Mouse (Mus musculus) heart, embryonic 15.5 days (tissue): Measurements from ENCODE around the gene Tmem220. TPM values are rescaled to one million over a fixed set of nuclear protein-coding genes. Genes with fewer than 3 reads are reported as not detected.
"Not testable (repeated sequence)": the region's sequence is repeated elsewhere in the genome, so short reads cannot be mapped to it uniquely, and the experiment has no call there.

Source experiments
- ATAC-seq: fragments of 200-750 bp; cut with Nextera tagmentation; replicated peaks from 2 replicates; pipeline ENCODE4 v1.8.0; 2017; ENCODE audit warnings: low read depth, moderate TSS enrichment; ENCODE audit not compliant: insufficient number of reproducible peaks, insufficient read depth, low FRiP score
- H3K27ac ChIP-seq: fragments of 300-500 bp; sonication (generic); 2 replicates; pipeline ENCODE4 v1.5.1; 2015; ENCODE audit warnings: mild to moderate bottlenecking, inconsistent platforms
- H3K27me3 ChIP-seq: fragments of 300-500 bp; sonication (generic); 2 replicates; pipeline ENCODE4 v1.6.1; 2015; ENCODE audit warnings: inconsistent platforms
- H3K36me3 ChIP-seq: fragments of 300-500 bp; sonication (generic); 2 replicates; pipeline ENCODE4 v1.6.1; 2015; ENCODE audit warnings: mild to moderate bottlenecking, inconsistent platforms
- H3K4me1 ChIP-seq: fragments of 300-500 bp; sonication (generic); replicated peaks from 2 replicates; pipeline ENCODE4 v1.6.1; 2015; ENCODE audit warnings: inconsistent platforms
- H3K4me2 ChIP-seq: fragments of 300-500 bp; sonication (generic); 2 replicates; pipeline ENCODE4 v1.6.1; 2015; ENCODE audit warnings: inconsistent platforms, mild to moderate bottlenecking, moderate library complexity
- H3K4me3 ChIP-seq: fragments of 300-500 bp; sonication (generic); 2 replicates; pipeline ENCODE4 v1.5.1; 2015; ENCODE audit warnings: mild to moderate bottlenecking, inconsistent platforms
- H3K9ac ChIP-seq: fragments of 300-500 bp; sonication (generic); 2 replicates; pipeline ENCODE4 v1.6.1; 2015; ENCODE audit warnings: mild to moderate bottlenecking, inconsistent platforms
- H3K9me3 ChIP-seq: fragments of 300-500 bp; sonication (generic); replicated peaks from 2 replicates; pipeline ENCODE4 v1.6.1; 2016; ENCODE audit warnings: inconsistent platforms
- WGBS: fragments of 180-500 bp; shearing (Covaris S2); methylation state at CpG from one replicate; pipeline ENCODE4 v1.1.7; 2015; ENCODE audit warnings: mixed read lengths; 5-methylcytosine and 5-hydroxymethylcytosine counted together
- polyA plus RNA-seq: library from polyadenylated mRNA; unstranded; fragments of >200 nt; fragmentation: Nextera tagmentation; extraction: Ambion mirVana; gene quantifications from 2 replicates; pipeline ENCODE4 v1.2.1, GENCODE M21; 2015

Gene Tmem220
- polyA plus RNA-seq, 1 experiment from 2014 or later: 1.2 TPM

DNA sequence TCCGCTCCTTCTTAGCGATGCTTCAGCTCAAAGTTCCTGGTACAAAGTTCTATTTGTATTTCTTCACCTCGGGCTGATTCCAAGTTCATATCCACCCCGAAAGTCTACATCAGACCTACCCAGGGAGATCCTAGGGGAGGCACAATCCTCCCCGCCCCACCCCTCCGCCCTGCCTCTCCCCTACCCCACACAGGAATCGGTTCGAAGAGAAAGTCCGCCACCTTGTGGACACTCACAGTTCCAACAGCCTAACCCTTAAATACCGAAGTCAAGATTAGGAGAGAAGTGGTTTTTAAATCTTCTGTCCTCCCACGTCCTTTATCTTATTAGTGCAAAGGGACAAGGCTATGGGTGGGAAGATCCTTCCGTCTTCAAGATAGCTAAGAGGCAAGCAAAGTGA is 4.0 kb upstream of the Tmem220 start:
- 2% methylated on average over 12 of the region's 12 CpGs for WGBS
- H3K27me3 ChIP-seq: peaks cover 17% of the 10 kb centered on the region; the same call in 1 of the 2 replicates
- H3K4me1 ChIP-seq: peaks cover 11% of the 10 kb centered on the region
- ATAC-seq: no peak
- H3K27ac ChIP-seq: no peak overlapping the region
- H3K36me3 ChIP-seq: no peaks in the 10 kb centered on the region
- no peak overlapping the region for H3K9ac ChIP-seq
- no peaks in the 10 kb centered on the region for H3K9me3 ChIP-seq
- peak overlapping the region; percentile 29 for H3K4me3 ChIP-seq
- peak overlapping the region; percentile 57 for H3K4me2 ChIP-seq

DNA sequence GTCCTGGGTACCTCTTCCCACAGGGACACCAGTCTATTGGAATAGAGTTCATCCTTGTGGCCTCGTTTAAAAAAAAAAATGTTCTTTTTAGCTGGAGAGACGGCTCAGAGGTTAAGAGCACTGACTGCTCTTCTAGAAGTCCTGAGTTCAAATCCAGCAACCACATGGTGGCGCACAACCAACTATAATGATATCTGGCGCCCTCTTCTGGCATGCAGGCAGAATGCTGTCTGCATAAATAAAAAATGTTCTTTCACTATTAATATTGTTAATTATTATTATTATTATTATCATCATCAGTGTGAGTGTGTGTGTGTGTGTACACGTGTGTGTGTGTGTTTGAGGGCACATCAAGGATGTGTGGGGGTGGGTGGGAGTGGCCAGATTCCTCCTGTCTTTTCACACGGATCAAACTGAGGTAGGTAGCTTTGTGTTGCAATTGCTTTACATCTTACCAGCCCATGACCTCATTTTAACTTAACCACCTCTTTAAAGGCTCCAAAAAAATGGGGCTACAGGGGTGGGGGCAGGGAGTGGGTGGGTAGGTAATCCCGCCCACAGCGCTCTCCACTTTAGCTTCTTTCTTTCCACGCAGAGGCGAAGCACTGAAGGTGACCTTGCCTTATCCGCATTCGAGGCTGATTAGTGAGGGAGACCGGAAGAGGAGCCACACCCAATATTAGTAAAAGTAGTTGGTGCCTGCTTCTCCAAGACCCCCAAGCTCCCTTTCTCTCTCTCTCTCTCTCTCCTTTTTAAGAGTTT is 2.4 kb upstream of the Tmem220 start:
- no peak overlapping the region for H3K4me3 ChIP-seq
- no peak overlapping the region for H3K4me2 ChIP-seq
- H3K4me1 ChIP-seq: peaks cover 11% of the 10 kb centered on the region
- peaks cover 17% of the 10 kb centered on the region; the same call in 1 of the 2 replicates for H3K27me3 ChIP-seq
- no peak overlapping the region for H3K27ac ChIP-seq
- ATAC-seq: no peak
- 72% methylated on average over 13 of the region's 13 CpGs for WGBS
- H3K9ac ChIP-seq: no peak overlapping the region
- H3K9me3 ChIP-seq: no peaks in the 10 kb centered on the region
- no peaks in the 10 kb centered on the region for H3K36me3 ChIP-seq

- not testable (repeated sequence) for H3K9ac ChIP-seq, H3K27ac ChIP-seq, H3K36me3 ChIP-seq, ATAC-seq, H3K9me3 ChIP-seq, H3K4me3 ChIP-seq, H3K4me1 ChIP-seq, H3K4me2 ChIP-seq
- peaks cover 15% of the 10 kb centered on the region; the same call in 1 of the 2 replicates for H3K27me3 ChIP-seq
- WGBS: 13% methylated on average over 1 of the region's 1 CpGs
Measured at GRCm38 (mm10) chr11:67023191-67023590, 1.8 kb upstream of the Tmem220 start.

DNA sequence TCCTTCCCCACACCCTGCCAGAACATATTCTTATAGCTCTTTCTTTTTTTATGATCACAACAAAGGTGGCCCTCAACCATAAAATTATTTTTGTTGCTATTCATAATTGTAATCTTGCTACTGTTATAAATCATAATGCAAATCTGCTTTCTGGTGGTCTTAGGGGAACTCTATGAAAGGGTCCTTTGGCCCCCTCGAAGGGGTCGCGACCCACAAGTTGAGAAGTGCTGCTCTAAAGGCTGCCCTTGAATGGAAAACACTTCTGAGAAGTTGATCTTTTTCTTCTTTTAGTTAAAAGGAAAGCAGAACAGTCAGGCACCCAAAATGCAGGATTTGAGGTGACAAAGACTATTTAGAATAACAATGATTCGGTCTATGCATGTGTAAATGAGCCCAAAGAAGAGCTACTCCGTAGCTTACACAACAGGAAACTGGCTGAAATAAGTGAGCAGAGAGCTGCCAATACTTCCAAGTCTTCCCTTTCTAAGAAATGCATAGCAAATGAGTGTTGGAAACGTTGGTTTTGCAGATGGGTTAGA is 1.1 kb upstream of the Tmem220 start:
- H3K9ac ChIP-seq: no peak overlapping the region
- no peak overlapping the region for H3K4me3 ChIP-seq
- ATAC-seq: no peak
- H3K27me3 ChIP-seq: peaks cover 8% of the 10 kb centered on the region; the same call in 1 of the 2 replicates
- H3K36me3 ChIP-seq: no peaks in the 10 kb centered on the region
- no peak overlapping the region for H3K27ac ChIP-seq
- H3K4me2 ChIP-seq: peak overlapping the region; percentile 89
- 60% methylated on average over 6 of the region's 6 CpGs for WGBS
- H3K4me1 ChIP-seq: peaks cover 7% of the 10 kb centered on the region
- no peaks in the 10 kb centered on the region for H3K9me3 ChIP-seq

DNA sequence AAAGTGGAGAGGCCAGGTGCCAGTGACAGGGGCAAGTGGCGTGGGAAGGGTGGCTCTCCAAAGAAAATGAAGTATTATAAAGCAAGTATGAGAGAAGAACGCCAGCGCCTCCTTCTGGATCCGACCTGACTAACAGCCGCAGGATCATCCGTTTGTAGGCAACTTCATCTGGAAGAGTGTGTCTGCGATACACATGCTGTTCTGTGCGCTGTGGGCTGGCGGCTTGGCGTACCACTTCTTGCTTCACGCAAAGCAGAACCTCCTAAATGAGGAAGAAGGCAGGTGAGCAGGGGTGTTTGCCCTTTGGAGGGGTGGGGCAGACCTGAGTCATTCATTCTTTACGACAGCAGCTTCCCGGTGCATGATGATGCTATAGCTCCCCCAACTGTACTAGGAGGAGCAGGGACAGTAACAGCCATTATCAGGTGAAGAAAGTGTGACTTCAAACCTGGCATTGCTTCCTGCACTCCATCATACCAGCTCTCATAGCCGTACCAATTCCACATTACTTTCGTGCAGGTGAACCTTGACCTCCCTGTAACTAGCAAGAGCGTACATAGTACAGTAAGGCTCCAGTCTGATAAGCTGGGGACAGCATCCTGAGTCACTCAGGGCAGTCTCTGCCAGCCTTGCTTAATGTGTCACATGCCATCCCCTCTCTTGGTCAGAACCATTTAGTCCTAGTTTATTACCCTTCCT is 6.1 kb downstream of the Tmem220 start:
- Histone ChIP-seq H3K27me3 (no peaks in the 10 kb centered on the region), H3K9me3 (no peaks in the 10 kb centered on the region), H3K4me1 (no peaks in the 10 kb centered on the region), H3K36me3 (no peaks in the 10 kb centered on the region), H3K4me2 (no peak overlapping the region), H3K27ac (no peak overlapping the region), H3K4me3 (no peak overlapping the region), H3K9ac (no peak overlapping the region)
- WGBS: 51% methylated on average over 16 of the region's 16 CpGs
- no peak for ATAC-seq

DNA sequence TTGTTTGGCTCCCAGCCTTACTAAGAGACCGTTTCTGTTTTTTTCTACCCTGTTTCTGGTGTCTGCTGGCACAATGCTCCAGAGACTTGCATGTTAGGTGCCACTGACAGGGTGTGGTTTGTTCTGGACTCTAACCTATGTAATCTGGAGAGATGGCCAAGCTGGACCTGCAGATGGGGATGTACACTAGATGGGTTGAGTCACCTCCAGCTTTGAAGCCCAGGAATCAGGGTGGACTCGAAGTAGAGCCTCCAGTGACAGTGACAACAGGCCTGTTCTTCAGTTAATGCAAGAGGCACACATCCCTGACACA is 6.6 kb downstream of the Tmem220 start:
- Histone ChIP-seq H3K4me2 (no peak overlapping the region), H3K27ac (no peak overlapping the region), H3K4me3 (no peak overlapping the region), H3K27me3 (no peaks in the 10 kb centered on the region), H3K9ac (no peak overlapping the region), H3K9me3 (no peaks in the 10 kb centered on the region), H3K36me3 (no peaks in the 10 kb centered on the region; the same call in 1 of the 2 replicates), H3K4me1 (no peaks in the 10 kb centered on the region)
- 51% methylated on average over 2 of the region's 2 CpGs for WGBS
- ATAC-seq: no peak

DNA sequence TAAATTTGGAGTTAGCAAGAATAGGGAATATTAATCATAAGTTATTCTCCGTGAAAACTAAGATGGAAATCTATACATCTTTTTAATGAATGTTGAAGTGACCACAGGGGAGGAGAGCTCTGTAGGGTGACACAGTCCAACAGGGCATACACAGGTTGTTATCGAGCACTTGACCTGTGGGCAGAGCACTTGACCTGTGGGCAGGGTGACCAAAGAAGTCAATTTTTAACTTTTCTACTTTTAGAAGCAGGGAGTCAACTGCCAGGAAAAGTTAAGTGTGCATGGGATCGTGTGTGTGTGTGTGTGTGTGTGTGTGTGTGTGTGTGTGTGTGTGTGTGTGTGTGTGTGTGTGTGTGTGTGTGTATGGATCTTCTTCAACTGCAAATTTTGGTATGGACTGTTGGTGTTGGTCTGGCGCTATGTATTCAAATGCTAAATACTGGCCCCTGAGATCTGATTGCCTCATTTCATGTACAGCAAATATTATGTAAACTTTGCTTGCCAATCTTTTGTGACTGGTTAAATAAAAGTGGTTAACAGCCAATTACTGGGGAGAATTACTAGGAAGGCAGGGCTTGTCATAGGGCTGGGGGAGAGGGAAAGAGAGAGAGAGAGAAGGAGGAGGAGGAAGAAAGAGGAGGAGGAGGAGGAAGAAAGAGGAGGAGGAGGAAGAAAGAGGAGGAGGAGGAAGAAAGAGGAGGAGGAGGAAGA is 10.0 kb downstream of the Tmem220 start:
- whole genome bisulfite sequencing: 60% methylated on average over 4 of the region's 4 CpGs
- Histone ChIP-seq H3K4me3 (no peak overlapping the region), H3K4me1 (no peaks in the 10 kb centered on the region), H3K27ac (no peak overlapping the region), H3K9me3 (no peaks in the 10 kb centered on the region), H3K9ac (no peak overlapping the region), H3K27me3 (no peaks in the 10 kb centered on the region), H3K36me3 (peaks cover 18% of the 10 kb centered on the region; the same call in 1 of the 2 replicates), H3K4me2 (no peak overlapping the region)
- ATAC-seq: no peak

DNA sequence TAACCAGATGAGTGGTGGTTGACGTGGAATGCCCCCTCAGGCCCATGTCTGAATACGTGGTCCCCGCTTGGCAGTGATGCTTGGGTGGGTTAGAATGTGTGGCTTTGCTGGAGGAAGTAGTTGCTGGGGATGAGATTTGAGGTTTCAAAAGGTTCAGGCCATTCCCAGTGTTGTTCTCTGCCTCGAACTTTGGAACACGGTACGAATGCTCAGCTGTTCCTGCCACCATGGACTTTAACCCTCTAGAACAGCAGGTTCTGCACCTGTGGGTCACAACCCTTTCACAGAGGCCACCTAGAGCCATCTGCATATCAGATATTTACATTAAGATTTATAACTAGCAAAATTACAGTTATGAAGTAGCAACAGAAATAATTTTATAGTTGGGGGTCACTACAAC is 11.3 kb downstream of the Tmem220 start:
- Histone ChIP-seq H3K4me3 (no peak overlapping the region), H3K27me3 (no peaks in the 10 kb centered on the region), H3K36me3 (peaks cover 31% of the 10 kb centered on the region; the same call in 1 of the 2 replicates), H3K9ac (no peak overlapping the region), H3K9me3 (no peaks in the 10 kb centered on the region), H3K4me1 (0 out of 2 replicates have a peak, but pooled peaks cover 3% of the 10 kb centered on the region), H3K27ac (no peak overlapping the region), H3K4me2 (no peak overlapping the region)
- 86% methylated on average over 6 of the region's 6 CpGs for WGBS
- ATAC-seq: no peak

- ATAC-seq: no peak
- H3K9ac ChIP-seq: no peak overlapping the region
- H3K27me3 ChIP-seq: no peaks in the 10 kb centered on the region
- H3K36me3 ChIP-seq: peaks cover 33% of the 10 kb centered on the region; the same call in 1 of the 2 replicates
- H3K27ac ChIP-seq: no peak overlapping the region
- H3K4me3 ChIP-seq: no peak overlapping the region
- 89% methylated on average over 9 of the region's 9 CpGs for WGBS
- no peak overlapping the region for H3K4me2 ChIP-seq
- H3K9me3 ChIP-seq: no peaks in the 10 kb centered on the region
- 0 out of 2 replicates have a peak, but pooled peaks cover 3% of the 10 kb centered on the region for H3K4me1 ChIP-seq
Measured at GRCm38 (mm10) chr11:67036892-67037291, 11.9 kb downstream of the Tmem220 start.

- H3K36me3 ChIP-seq: peaks cover 33% of the 10 kb centered on the region; the same call in 1 of the 2 replicates
- 89% methylated on average over 3 of the region's 3 CpGs for WGBS
- H3K4me1 ChIP-seq: 0 out of 2 replicates have a peak, but pooled peaks cover 3% of the 10 kb centered on the region
Measured at GRCm38 (mm10) chr11:67039799-67040198, 14.8 kb downstream of the Tmem220 start.

DNA sequence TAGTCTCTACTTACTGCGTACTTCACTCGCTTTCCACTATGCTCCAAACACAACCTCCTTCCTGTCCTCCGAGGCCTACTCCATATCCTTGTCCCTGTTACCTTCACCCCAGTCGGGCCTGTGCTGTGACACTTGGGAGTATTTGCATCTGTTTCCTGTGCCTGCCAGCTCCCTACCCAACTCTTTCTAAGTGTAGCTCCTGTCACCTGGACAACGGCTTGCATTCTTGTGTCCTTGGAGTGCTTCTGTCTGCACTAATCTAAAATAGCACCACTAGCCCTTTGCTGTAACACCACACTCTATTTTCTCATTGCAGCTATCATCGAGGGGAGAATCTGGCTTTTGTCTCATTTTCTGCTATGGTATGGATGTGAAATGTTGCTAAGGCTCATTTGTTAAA is 15.5 kb downstream of the Tmem220 start:
- H3K4me2 ChIP-seq: no peak overlapping the region

More at GRCm38 (mm10) chr11:67039799-67040198, 14.8 kb downstream of the Tmem220 start:
- Histone ChIP-seq H3K27ac (no peak overlapping the region; the same call in 1 of the 2 replicates), H3K4me2 (no peak overlapping the region), H3K4me3 (no peak overlapping the region), H3K9me3 (no peaks in the 10 kb centered on the region), H3K9ac (no peak overlapping the region), H3K27me3 (no peaks in the 10 kb centered on the region)
- no peak for ATAC-seq

More for the DNA sequence above, 15.5 kb downstream of the Tmem220 start:
- WGBS: 65% methylated on average over 6 of the region's 6 CpGs
- H3K27me3 ChIP-seq: no peaks in the 10 kb centered on the region
- H3K36me3 ChIP-seq: peaks cover 33% of the 10 kb centered on the region; the same call in 1 of the 2 replicates
- no peaks in the 10 kb centered on the region for H3K9me3 ChIP-seq
- H3K4me3 ChIP-seq: no peak overlapping the region
- H3K4me1 ChIP-seq: 0 out of 2 replicates have a peak, but pooled peaks cover 3% of the 10 kb centered on the region
- no peak for ATAC-seq
- peak overlapping the region; percentile 29 for H3K27ac ChIP-seq
- H3K9ac ChIP-seq: no peak overlapping the region
